Mouse (Mus musculus): ENCODE data around the gene Vasp. TPM values are rescaled to one million over a fixed set of nuclear protein-coding genes. Genes with fewer than 3 reads are reported as not detected.

Vasp gene
- polyA plus RNA-seq, 1 experiment = 335 TPM

DNA sequence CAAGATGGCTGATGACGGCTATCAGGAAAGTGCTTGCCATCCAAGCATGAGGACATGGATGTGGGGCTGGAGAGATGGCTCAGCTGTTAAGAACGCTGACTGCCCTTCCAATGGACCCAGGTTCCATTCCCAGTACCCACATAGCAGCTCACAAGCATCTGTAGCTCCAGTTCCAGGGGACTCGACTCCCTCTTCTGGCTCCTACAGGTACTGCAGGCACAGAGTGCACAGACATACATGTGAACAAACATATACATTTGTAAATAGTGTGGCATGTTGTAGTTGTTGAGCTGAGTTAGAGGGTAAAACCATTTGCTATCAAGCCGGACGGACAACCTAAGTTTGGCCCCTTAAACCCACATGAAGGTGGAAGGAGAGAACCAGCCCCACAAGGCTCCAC is 61.6 kb downstream of the Vasp start:
- Histone ChIP-seq H3K4me3 (ENCODE audit: extremely low read depth, insufficient read depth, insufficient read length) (no peak overlapping the region), H3K27ac (ENCODE audit: insufficient read depth, low read length) (no peak overlapping the region), H3K4me1 (ENCODE audit: control insufficient read depth, insufficient read depth, insufficient read length) (no peaks in the 10 kb centered on the region), H3K36me3 (ENCODE audit: control insufficient read depth, insufficient read depth, low read length) (no peaks in the 10 kb centered on the region), H3K27me3 (ENCODE audit: control insufficient read depth, insufficient read depth, low read length) (peaks cover 4% of the 10 kb centered on the region; the same call in 1 of the 2 replicates)
- DNase-seq (ENCODE audit: low read depth in 1 of 2, low spot score in 2 of 2) = no peak
- WGBS = 93% methylated on average over 5 of the region's 5 CpGs
- TF ChIP-seq CTCF (IDR thresholded peaks at IDR 0.05; ENCODE audit: extremely low read depth, insufficient read depth, insufficient read length, insufficient replicate concordance) = no peak
- TF ChIP-seq POLR2A (IDR thresholded peaks at IDR 0.05; ENCODE audit: low read depth, low read length) = no peak

DNA sequence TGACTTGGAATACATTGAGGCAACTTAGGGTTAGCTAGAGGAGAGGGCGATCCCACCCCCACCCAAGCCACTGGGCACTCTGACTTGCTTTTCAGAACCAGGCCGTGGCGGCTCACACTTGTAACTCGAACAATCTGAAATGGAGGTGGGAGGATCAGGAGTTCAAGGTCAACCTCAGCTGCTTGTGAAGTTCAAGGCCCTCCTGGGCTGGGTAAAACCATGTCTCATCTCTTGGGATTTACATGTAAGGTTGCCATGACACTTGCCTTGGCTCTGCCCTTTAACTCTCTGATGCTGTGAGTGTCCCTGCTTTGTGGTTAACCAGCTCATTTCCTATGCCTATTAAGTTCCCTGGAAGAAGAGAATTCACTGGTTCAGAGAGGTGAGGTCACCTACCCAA is 62.1 kb downstream of the Vasp start:
- 77% methylated on average over 4 of the region's 4 CpGs for WGBS
- no peaks in the 10 kb centered on the region for H3K36me3 ChIP-seq (ENCODE audit: control insufficient read depth, insufficient read depth, low read length)
- H3K27ac ChIP-seq (ENCODE audit: insufficient read depth, low read length) = no peak overlapping the region
- TF ChIP-seq CTCF (IDR thresholded peaks at IDR 0.05; ENCODE audit: extremely low read depth, insufficient read depth, insufficient read length, insufficient replicate concordance) (no peak), POLR2A (IDR thresholded peaks at IDR 0.05; ENCODE audit: low read depth, low read length) (no peak)
- no peak for DNase-seq (ENCODE audit: low read depth in 1 of 2, low spot score in 2 of 2)
- peaks cover 4% of the 10 kb centered on the region; the same call in 1 of the 2 replicates for H3K27me3 ChIP-seq (ENCODE audit: control insufficient read depth, insufficient read depth, low read length)
- no peak overlapping the region for H3K4me3 ChIP-seq (ENCODE audit: extremely low read depth, insufficient read depth, insufficient read length)
- H3K4me1 ChIP-seq (ENCODE audit: control insufficient read depth, insufficient read depth, insufficient read length) = no peaks in the 10 kb centered on the region

DNA sequence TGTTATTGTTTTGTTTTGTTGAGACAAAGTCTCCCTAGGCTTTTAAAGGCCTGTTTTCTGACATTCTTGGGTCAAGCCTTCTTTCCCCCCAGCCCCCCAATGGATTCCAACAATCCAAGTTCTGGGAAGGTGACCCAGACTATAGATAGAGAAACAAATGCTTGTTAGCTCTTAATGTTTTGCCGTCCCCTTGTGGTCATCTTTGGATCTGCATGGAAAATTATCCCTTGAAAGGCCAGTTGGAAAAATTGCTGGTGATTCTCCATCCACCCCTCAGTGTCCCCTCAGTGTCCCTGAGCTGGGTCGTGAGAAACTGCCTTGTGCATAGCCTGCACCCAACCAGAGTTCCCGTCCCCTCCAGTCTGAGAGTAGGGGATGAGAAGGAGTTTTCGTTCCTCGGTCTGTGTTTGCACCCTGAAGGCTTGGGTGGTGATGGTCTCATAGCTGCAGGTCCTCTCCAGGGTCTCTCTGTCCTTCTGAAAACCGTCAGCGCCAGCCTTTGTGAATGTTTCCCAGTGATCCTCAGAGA is 62.6 kb downstream of the Vasp start:
- DNase-seq (ENCODE audit: low read depth in 1 of 2, low spot score in 2 of 2) = no peak
- H3K4me1 ChIP-seq (ENCODE audit: control insufficient read depth, insufficient read depth, insufficient read length) = no peaks in the 10 kb centered on the region
- no peak for TF ChIP-seq POLR2A (IDR thresholded peaks at IDR 0.05; ENCODE audit: low read depth, low read length)
- peaks cover 4% of the 10 kb centered on the region; the same call in 1 of the 2 replicates for H3K27me3 ChIP-seq (ENCODE audit: control insufficient read depth, insufficient read depth, low read length)
- no peak overlapping the region for H3K27ac ChIP-seq (ENCODE audit: insufficient read depth, low read length)
- WGBS = 75% methylated on average over 7 of the region's 7 CpGs
- H3K36me3 ChIP-seq (ENCODE audit: control insufficient read depth, insufficient read depth, low read length) = no peaks in the 10 kb centered on the region
- no peak overlapping the region for H3K4me3 ChIP-seq (ENCODE audit: extremely low read depth, insufficient read depth, insufficient read length)

DNA sequence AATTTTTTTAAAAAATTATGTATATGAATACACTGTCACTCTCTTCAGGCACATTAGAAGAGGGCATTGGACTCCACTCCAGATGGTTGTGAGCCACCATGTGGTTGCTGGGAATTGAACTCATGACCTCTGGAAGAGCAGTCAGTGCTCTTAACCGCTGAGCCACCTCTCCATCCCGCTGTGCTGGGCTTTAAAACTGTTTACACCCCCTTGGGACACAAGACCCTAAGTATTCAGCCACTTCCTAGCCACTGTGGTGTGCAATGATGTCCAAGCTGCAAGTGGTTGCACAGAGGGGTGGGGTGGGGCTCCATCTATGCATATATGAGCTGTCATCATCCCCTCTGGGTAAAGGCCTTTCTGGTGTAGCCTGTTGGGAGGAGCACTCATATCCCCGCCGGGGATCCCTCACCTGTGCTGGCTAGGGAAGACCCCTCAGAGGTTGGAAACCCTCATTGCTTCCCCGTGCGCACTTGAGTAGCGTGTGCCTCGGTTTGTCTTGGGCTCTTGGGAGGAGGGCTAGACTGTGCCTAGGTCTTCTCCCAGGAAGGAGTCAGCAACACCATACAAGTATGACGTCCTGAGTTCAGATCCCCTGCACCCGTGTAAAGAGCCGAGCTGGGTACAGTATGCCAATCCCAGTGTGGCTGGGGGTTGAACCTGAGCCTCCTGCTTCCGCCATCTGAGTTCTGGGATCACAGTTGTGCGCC is 63.3 kb downstream of the Vasp start:
- no peak overlapping the region for H3K27ac ChIP-seq (ENCODE audit: insufficient read depth, low read length)
- H3K4me1 ChIP-seq (ENCODE audit: control insufficient read depth, insufficient read depth, insufficient read length) = no peaks in the 10 kb centered on the region
- 90% methylated on average over 13 of the region's 13 CpGs for WGBS

More for the DNA sequence above, 63.3 kb downstream of the Vasp start:
- Histone ChIP-seq H3K27me3 (ENCODE audit: control insufficient read depth, insufficient read depth, low read length) (peaks cover 4% of the 10 kb centered on the region; the same call in 1 of the 2 replicates), H3K4me3 (ENCODE audit: extremely low read depth, insufficient read depth, insufficient read length) (no peak overlapping the region), H3K36me3 (ENCODE audit: control insufficient read depth, insufficient read depth, low read length) (no peaks in the 10 kb centered on the region)
- DNase-seq (ENCODE audit: low read depth in 1 of 2, low spot score in 2 of 2) = no peak
- TF ChIP-seq CTCF (IDR thresholded peaks at IDR 0.05; ENCODE audit: extremely low read depth, insufficient read depth, insufficient read length, insufficient replicate concordance) = no peak
- no peak for TF ChIP-seq POLR2A (IDR thresholded peaks at IDR 0.05; ENCODE audit: low read depth, low read length)

Other genes starting within 250 kb of the Vasp start
- 0.38 and 0.49 TPM in 2 replicates for gene Foxa3, start 248.3 kb downstream of the Vasp start, polyA plus RNA-seq (2012; rRNA removed)
- 67.2 and 88.3 TPM in 2 replicates for gene Sympk, start 247.4 kb downstream of the Vasp start, polyA plus RNA-seq (2012; rRNA removed)
- gene Rsph6a, start 217.1 kb downstream of the Vasp start, polyA plus RNA-seq (2012; rRNA removed) = 0.06 TPM in 1 of 2 replicates, not detected in the other
- 26.6 and 31.9 TPM in 2 replicates for gene Dmwd, start 195.6 kb downstream of the Vasp start, polyA plus RNA-seq (2012; rRNA removed)
- 175 and 182 TPM in 2 replicates for gene Dmpk, start 188.0 kb downstream of the Vasp start, polyA plus RNA-seq (2012; rRNA removed)
- 9.1 and 9.8 TPM in 2 replicates for gene Six5, start 177.2 kb downstream of the Vasp start, polyA plus RNA-seq (2012; rRNA removed)
- 0.02 TPM in 1 of 2 replicates, not detected in the other for gene Gm4969, start 153.4 kb downstream of the Vasp start, polyA plus RNA-seq (2012; rRNA removed)
- 15.4 and 16.5 TPM in 2 replicates for gene Fbxo46, start 152.0 kb downstream of the Vasp start, polyA plus RNA-seq (2012; rRNA removed)
- 7.7 and 12.3 TPM in 2 replicates for gene Qpctl, start 122.5 kb downstream of the Vasp start, polyA plus RNA-seq (2012; rRNA removed)
- gene Snrpd2, start 122.1 kb downstream of the Vasp start, polyA plus RNA-seq (2012; rRNA removed) = 17.0 and 19.0 TPM in 2 replicates
- 0.07 and 0.08 TPM in 2 replicates for gene Gipr, start 105.7 kb downstream of the Vasp start, polyA plus RNA-seq (2012; rRNA removed)
- 27.4 and 27.9 TPM in 2 replicates for gene Eml2, start 95.4 kb downstream of the Vasp start, polyA plus RNA-seq (2012; rRNA removed)
- gene Gpr4, start 59.3 kb downstream of the Vasp start, polyA plus RNA-seq (2012; rRNA removed) = 6.5 and 9.3 TPM in 2 replicates
- 14.7 and 17.7 TPM in 2 replicates for gene Opa3, start 43.5 kb downstream of the Vasp start, polyA plus RNA-seq (2012; rRNA removed)
- 2.1 and 3.3 TPM in 2 replicates for gene Ppm1n, start 8.2 kb upstream of the Vasp start, polyA plus RNA-seq (2012; rRNA removed)
- gene Rtn2, start 10.8 kb upstream of the Vasp start, polyA plus RNA-seq (2012; rRNA removed) = 7.7 and 9.1 TPM in 2 replicates
- 1.6 and 1.9 TPM in 2 replicates for gene Fosb, start 38.2 kb upstream of the Vasp start, polyA plus RNA-seq (2012; rRNA removed)
- gene Ercc1, start 73.0 kb upstream of the Vasp start, polyA plus RNA-seq (2012; rRNA removed) = 28.2 and 29.9 TPM in 2 replicates
- gene Cd3eap, start 87.7 kb upstream of the Vasp start, polyA plus RNA-seq (2012; rRNA removed) = 5.8 and 5.9 TPM in 2 replicates
- 2.2 and 2.5 TPM in 2 replicates for gene Ppp1r13l, start 87.9 kb upstream of the Vasp start, polyA plus RNA-seq (2012; rRNA removed)
- 51.8 and 62.2 TPM in 2 replicates for gene Ercc2, start 110.2 kb upstream of the Vasp start, polyA plus RNA-seq (2012; rRNA removed)
- gene Klc3, start 132.3 kb upstream of the Vasp start, polyA plus RNA-seq (2012; rRNA removed) = 2.3 and 3.9 TPM in 2 replicates
- 0.62 and 0.92 TPM in 2 replicates for gene Ckm, start 133.0 kb upstream of the Vasp start, polyA plus RNA-seq (2012; rRNA removed)
- 14.6 and 23.4 TPM in 2 replicates for gene Mark4, start 187.0 kb upstream of the Vasp start, polyA plus RNA-seq (2012; rRNA removed)
- gene Exoc3l2, start 191.5 kb upstream of the Vasp start, polyA plus RNA-seq (2012; rRNA removed) = 7.1 and 7.7 TPM in 2 replicates
- gene Bloc1s3, start 236.6 kb upstream of the Vasp start, polyA plus RNA-seq (2012; rRNA removed) = 8.8 and 13.9 TPM in 2 replicates
- 54.4 and 75.5 TPM in 2 replicates for gene Trappc6a, start 236.6 kb upstream of the Vasp start, polyA plus RNA-seq (2012; rRNA removed)
- gene Nkpd1, start 246.0 kb upstream of the Vasp start, polyA plus RNA-seq (2012; rRNA removed) = 2.2 and 2.3 TPM in 2 replicates